Mouse (Mus musculus) gastrocnemius, adult 18-20 months (tissue): ENCODE measurements at regions not wholly inside any gene's neighbourhood (a gene's known extent, or its start where the extent isn't known, plus 50 kb on each side); places are given as distances from the start of the nearest gene placed in this dataset.

ENCODE experiments used
- DNase-seq: peaks from one replicate; pipeline ENCODE4 v3.0.0; 2021; ENCODE audit warnings: low spot score

- DNase-seq = no peak
These were observed 128.9 kb downstream of the Cd83 start for GRCm38 (mm10) chr13:43913476-43913875.

- DNase-seq = no peak
These were observed 135.3 kb downstream of the Cd83 start for GRCm38 (mm10) chr13:43919781-43920420.

DNA sequence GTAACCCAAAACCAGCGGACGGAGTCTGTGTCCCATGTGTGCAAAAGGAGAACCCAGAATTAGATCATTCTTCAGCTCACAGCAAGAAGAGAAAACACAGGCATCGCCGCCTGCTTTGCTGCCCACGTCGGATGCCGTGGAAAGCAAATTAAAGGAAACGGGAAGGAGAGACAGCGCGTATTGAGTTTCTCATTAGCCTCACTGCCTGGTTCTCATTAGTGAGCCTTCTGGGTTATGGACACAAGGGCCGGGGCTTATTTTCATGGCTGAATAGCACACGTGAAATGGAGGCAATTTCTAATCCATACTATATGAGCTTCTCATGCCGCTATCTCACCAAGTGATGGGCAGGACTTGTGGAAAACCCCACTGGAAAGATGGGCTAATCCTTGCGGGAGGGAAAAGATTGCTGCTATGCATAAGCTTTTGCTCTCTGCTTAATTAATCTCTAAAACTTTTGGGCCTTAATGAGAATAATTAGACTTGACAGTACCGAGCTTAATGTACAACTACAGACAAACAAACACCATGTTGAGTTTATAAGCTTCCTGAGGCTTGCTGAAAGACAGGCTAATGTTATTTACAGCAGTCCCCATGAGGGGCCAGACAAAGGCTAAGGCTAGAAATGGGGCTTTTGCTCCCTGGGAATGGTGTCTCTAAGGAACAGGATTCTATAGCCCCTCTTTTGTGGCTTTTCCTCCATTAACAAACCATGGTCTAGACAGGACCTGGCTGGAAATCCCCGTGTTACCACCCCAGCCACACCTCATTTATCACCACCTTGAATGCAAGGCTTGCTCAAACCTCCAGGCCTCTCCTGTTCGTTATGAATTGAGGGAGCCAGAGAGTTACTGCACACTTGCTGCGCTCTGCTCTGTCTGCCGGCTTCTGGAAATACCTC lies 145.8 kb downstream of the Cd83 start:
- DNase-seq = no peak

GRCm38 (mm10) chr13:43932946-43933345 lies 148.4 kb downstream of the Cd83 start:
- DNase-seq = no peak

DNA sequence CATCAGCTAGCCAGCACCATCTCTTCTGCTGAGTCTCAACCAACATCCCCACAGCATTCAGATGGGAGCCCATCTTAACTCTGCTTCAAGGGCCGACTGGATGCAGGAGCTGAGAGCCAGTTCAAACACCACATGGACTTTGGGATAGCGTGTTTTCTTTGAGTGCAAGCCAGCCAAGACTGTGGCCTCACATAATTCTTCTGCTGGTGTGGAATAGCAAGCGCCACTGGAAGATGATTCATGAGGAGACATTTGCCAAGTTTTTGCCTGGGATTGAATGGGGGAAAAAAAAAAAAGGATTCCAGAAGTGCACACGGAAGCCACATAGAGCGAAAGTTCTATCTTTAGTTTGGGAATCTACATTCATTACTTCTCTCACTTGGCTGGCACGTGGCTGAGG lies 150.7 kb downstream of the Cd83 start:
- no peak for DNase-seq

DNA sequence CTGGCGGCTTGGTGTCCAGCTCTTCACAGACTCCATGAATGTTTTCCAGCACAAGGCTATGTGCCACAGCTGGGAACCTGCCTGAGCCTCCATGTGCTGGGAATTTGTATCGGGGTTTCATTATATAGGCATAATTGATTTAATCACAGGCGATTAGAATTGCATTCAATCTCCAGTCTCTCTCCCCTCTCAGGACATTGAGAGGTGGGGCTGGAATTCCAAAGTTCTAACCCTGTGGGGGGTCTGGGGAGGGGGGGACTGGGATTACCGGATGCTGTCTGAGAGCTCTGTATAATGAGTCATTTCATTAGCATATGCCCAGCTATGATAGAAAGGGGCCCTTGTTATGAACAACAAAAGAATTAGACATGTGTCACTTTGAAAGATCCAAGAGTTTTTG lies 151.9 kb downstream of the Cd83 start:
- no peak for DNase-seq

DNA sequence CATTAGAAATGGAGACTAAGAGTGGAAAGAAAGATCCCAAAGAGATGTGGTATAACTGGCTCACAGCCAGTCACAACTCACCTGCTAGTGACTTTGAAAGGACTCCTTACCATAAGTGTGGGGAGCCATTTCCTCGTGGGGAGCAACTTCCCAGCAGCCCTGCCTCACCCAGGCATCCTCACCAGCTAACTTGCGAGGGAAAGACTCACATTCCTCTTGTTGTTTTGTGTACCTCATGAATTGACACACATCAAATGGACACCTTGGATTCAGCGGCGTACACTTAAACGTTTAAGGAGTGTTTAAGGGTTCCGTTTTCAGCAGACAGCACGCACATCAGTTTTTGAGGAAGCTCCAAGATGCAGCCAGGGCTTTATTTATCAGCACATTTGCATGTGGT lies 154.0 kb downstream of the Cd83 start:
- DNase-seq = no peak

GRCm38 (mm10) chr13:43939375-43939774 lies 154.8 kb downstream of the Cd83 start:
- DNase-seq = no peak

- no peak for DNase-seq
These were observed 157.2 kb downstream of the Cd83 start for GRCm38 (mm10) chr13:43941731-43942130.

DNA sequence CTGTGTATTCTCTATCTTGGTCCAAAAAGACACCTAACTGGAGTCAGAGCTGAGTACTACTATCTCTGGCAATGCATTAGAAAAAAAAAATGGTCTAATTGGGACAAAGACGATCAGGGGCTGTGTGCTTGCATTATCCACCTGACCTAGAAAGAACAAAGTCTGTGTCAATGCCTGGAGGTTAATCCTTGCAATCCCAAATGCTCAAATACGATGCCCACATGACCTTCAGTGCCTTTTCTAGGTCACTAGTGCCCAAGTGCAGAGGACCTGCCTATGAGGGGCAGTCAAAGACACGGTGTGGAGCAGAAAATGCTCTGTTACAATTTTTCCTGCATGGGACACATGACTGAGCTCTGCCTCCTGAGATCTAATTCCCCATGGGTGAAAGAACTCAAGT lies 164.0 kb downstream of the Cd83 start:
- DNase-seq = no peak

GRCm38 (mm10) chr13:43949740-43950643 lies 165.4 kb downstream of the Cd83 start:
- no peak for DNase-seq

DNA sequence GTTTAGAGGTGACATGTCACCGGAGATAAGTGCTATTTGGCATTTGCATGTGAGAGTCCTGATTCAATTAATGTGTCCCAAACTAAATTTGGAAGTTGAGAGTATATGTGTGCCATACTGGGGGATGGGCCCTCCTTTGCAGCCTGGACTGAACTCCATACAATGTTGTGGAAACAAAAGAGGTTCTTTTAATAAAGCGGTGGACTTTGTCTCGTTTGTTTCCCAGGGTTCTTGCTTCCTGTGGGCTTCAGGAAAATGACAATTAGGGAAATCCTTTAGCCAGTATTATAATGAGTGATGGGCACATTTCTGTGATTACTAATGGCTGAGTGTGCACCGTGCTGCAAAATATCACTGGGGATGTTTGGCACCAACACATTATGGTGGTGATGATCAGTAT lies 167.9 kb downstream of the Cd83 start:
- no peak for DNase-seq

- DNase-seq = no peak
These were observed 168.5 kb downstream of the Cd83 start for GRCm38 (mm10) chr13:43952972-43953592.

DNA sequence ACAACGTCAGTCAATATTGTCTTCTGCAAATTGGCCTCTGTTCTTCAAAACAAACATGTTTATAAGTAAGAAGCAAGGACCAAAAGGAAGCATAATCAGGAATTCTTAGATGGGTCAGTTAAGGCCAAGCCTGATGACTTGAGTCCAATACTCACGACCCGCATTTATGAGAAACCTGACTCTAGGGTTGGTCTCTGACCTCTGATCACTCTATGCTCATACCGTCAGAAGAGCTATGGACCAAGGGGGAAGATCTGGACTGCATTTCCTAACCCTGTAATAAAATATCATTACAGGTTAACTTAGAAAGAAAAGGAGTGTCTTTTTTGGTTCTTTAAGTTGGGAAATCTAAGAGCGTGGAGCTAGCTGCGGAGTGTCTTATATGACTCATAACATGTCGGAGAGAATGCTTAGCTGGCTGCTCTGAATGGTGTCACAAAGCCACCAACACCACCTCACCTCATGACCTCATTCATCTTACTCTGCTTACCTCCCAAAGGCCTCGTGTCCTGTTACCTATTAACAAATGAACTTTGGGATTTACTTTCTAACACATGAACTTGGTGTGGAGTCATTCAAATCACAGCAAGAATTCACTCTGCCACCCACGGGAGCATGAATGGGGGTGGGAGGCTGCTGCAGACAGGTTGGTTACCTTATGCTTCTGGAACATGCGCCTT lies 170.3 kb downstream of the Cd83 start:
- no peak for DNase-seq

DNA sequence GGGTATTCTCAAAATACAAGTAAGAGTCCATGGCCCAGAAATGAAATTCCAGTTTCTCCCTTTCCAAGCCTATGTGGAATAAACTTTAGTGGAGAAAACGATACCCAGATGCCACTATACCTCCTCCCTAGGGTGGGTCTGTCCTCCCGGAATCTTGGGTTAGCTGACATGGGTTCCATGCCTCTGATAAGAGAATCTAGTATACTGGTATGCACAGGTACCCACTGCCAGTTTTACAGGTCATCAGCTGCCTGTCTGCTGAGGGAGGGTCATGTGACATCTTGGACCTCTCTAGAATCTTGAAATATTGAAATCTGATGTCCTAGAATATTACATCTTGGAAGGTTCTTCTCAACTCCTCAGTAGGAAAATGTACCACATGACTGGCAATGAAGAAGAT lies 172.5 kb downstream of the Cd83 start:
- DNase-seq = no peak

- no peak for DNase-seq
These were observed 174.6 kb downstream of the Cd83 start for GRCm38 (mm10) chr13:43959121-43959572.

DNA sequence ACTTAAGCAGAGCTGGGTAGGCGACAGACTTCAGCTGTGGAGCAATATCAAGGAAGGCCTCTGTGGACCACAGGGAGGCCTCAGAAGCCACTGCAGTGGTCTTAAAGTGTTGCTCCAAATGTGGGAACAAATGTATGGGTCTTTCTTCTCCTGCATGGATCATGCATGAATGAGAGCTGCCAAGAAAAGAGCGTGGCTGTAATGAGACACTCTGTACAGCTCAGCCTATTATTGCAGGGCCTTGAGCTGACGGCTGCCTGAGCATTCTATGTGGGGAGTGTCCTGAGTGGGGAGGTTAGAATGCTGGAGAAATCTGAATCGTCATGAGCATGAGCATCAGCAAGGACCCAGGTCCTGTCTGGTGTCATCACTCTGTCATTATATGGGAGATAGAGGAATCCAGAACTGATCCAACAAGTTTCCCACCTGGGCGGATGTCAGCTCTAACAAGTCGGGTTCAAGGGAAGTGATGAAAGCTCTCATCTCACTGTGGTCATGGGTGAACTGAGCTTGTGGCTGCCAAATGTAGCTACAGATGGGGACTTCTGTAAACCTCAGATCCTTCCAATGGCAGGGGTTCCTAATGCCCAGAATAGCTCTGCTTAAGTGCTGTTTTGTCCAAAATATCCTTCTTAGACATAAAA lies 176.6 kb downstream of the Cd83 start:
- no peak for DNase-seq

- no peak for DNase-seq
These were observed 177.4 kb downstream of the Cd83 start for GRCm38 (mm10) chr13:43961987-43962386.

GRCm38 (mm10) chr13:43963321-43963720 lies 178.7 kb downstream of the Cd83 start:
- DNase-seq = no peak

DNA sequence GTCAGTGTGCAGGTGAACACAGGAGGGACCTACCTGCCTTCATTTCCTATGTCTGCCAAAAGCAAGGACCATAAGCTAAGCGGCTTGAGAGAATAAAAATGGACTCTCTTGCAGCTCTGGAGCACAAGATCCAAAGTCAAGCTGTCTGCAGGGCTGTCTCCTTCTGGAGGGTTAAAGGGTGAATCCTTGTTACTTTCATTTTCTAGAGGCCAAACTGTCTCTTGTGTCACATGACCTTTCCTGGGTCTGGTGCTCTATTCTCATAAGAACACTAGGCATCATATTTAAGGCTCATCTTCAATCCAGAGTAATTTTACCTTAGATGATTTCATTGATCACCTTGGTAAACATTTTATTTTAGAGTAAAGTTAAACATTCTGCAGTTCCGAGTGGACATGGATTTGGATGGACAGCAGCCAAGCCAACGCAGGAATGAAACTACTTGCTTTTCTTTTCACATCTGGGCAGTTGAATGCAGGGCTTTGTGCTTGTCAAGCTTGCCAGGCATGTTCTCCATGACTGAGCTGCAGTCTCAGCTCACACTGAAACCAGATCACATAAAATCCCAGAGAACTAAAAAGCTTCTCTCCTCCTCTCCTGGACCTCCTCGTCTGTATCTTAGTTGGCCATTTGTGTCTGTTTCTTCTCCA lies 180.8 kb downstream of the Cd83 start:
- peak; percentile 3 for DNase-seq
